Mouse (Mus musculus): Measurements from ENCODE around the gene Rbm39.

The Rbm39 gene

DNA sequence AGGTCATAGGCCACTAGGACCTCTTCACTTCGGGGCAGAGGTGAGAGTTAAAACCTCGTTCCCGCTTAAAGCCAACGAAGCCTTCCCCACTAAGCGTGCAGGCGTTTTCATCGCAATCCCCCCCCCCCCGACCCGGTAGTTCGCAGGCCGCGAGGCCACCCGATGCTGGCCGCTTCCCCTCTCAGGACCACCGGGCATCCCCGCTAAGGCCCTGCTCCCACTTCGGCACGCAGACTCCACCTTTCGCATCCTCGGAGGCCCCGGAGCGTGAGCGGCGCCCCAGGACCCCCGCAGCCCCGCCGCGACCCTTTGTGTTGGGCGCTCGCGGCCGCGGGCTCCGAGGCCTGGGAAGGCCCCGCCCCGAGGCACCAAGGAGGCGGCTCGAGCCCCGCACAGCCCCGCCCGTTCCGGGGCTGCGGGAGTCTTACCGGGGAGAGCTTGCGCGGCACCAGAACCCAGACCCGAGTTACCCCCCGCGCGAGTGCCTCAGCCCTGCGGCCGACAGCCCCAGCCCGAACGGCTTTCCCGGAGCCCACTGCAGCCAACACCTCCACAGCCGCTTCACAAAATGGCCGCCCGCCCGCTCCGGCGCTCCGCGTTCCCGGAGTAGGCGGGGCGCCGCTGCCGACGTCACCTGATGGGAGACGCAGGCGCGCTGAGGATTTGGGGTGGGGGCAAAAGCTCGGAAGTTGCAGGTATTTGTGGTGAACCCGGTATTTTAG lies 68.5 kb downstream of the Rbm39 start, which contains the start of the genes Cpne1 and Rbm12:
Gene Cpne1, minus strand, starts transcription at position 608 of the 722 bp plus-strand sequence.
Gene Rbm12, minus strand, starts transcription at position 621 of the 722 bp plus-strand sequence.
- DNase-seq (ENCODE audit: low spot score in 2 of 2), result peak; percentile 90 to 95

DNA sequence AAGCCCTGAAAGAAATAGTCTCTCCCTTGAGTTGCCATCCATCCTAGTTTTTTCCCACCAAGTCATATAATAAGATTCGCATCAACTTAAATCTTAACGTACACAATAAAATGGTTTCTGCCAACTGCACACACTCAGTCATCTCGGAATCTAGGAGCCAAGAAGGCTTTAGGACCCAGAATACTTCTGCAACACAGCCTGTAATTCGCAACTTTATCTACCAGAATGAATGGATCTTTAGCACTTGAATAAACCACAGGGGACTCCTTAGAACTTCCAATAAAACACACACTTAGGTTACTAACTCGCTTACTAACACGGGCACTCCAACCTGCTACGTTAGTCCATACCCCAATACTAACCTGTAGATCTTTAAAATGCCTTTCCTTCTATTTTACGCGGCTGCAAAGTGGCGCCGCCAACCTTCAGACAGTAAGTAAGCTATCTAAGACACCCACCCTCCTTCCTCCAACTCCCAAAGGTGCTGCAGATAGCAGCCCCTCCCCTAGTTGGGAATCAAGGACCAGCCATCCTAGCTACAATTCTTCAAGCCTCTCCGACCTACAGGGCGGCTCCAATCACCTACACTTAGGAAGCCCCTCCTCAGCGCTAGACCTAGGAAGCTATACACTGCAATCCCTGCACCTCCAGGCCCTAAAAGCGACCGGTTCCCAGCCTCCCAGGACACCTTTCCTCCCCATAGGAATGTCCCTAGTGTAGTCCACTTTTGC lies 69.2 kb downstream of the Rbm39 start:
- DNase-seq (ENCODE audit: low spot score in 2 of 2), result peak in 1 of 2 experiments; percentile 60

Data from spleen, postnatal 4 days (tissue).